Mouse (Mus musculus) spleen, adult 12 weeks (tissue): Measurements from ENCODE around the gene Pnpla7.
"Not testable (repeated sequence)": the region's sequence is repeated elsewhere in the genome, so short reads cannot be mapped to it uniquely, and the experiment has no call there.

ENCODE experiments used
- DNase-seq: peaks from one replicate; pipeline ENCODE4 v3.0.0; 2022; ENCODE audit warnings: low spot score

The Pnpla7 gene

DNA sequence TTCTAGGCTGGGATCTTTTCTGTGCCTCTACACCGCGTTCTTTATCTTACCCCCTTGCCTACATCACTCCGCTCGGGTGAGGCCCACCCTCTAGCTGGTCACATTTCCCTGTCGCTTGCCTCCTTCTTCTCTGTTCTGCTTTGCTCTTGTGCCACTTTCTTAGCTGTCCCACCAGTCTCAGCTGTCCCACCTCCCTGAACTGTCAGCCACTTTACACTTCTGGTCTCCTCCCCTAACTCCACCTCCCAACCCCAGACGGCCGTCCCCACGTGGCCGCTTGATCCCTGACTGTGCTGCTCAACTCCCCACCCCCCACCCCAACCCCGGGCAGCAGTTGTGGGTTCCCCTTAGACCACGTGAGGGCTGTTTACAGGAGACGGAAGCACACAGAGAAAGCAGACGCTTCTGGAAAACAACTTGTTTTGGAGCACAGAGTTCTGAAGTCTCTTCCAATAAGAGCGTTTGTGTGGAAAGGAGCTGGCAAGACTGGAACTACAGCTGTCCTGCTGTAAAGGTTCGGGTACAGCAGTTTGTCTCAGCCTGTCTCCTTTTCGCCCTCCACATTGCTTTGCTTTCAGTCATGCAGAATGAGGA is at the start of gene Pnpla7:
Pnpla7 (plus strand) TSS at position 330 of the 594 bp plus-strand sequence.
- DNase-seq, result peak; percentile 70

GRCm38 (mm10) chr2:24926345-24926964 is 49.4 kb upstream of the Pnpla7 start:
- no peak for DNase-seq

- no peak for DNase-seq
Observed at GRCm38 (mm10) chr2:24926965-24927358, 48.9 kb upstream of the Pnpla7 start.

- DNase-seq, result no peak
Observed at GRCm38 (mm10) chr2:24927810-24928479, 47.9 kb upstream of the Pnpla7 start.

- no peak for DNase-seq
Observed at GRCm38 (mm10) chr2:24929119-24929518, 46.7 kb upstream of the Pnpla7 start.

DNA sequence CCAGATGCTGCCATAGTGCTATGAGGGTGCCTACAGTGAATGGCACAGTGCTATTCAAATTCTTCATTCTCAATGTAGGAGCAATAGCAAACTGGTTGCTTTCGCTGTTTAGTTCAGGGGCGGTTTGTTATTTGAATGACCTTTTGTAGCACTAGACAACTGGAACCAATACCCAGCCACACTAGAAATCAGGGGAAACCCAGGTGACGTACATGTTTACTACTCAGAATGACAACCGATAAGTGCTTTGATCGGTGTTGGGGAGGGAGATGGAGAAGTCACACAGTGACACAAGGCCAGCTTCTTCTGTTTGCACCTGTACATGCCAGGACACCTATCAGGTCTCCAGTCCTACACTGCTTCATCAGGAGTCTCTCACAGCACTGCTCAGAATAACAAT is 46.2 kb upstream of the Pnpla7 start:
- no peak for DNase-seq

GRCm38 (mm10) chr2:24934441-24934963 is 41.3 kb upstream of the Pnpla7 start:
- DNase-seq, result no peak

DNA sequence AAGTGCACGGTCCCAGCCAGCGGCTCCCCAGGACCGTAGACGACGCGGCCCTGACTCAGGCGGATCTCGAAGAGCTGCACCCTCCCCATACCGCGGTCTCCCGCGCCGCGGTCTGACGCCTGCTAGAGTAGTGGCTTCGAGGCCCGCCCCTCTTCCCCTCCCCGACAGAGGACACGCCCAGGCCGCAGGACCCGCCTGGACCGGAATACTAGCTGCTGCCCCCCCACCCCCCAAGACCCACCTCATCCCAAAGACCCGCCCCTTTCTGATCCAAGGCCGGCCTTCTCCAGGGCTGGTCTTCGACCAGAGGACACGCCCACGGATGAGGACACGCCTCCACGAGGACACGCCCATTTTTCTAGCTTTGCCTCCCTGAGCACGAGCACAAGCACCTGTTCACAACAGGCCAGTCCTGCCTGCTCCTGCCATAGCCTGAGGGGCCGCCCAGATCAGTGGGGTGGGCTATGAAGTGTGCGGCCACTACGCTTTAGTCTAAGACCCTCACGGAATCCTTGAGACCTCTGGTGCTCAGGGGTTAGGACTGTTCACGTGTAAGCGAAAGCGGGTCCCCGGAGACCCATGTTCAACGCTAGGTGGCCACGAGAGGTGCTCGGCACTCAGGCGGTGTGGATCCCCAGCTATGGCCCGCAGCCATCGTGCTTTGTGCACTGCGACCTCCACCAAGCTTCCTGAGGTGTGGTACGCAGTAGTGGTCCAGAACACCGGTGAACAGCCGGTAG is 40.6 kb upstream of the Pnpla7 start, which contains the start of gene Arrdc1:
Arrdc1 (minus strand) TSS at position 196 of the 740 bp plus-strand sequence.
- peak; percentile 93 for DNase-seq

- no peak for DNase-seq
Observed at GRCm38 (mm10) chr2:24942092-24942491, 33.7 kb upstream of the Pnpla7 start.

DNA sequence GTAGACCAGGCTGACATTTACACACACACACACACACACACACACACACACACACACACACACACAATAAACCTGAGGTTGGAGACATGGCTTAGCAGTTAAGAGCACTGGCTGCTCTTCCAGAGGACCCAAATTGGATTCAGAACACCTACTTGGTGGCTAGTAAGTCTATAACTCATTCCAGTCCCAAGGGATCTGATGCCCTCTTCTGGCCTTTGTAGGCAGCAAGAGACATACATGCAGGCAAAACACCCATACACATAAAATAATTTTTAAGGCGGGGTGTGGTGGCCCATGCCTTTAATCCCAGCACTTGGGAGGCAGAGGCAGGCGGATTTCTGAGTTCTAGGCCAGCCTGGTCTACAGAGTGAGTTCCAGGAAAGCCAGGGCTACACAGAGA is 31.5 kb upstream of the Pnpla7 start:
- not testable (repeated sequence) for DNase-seq

- peak; percentile 98 for DNase-seq
Observed at GRCm38 (mm10) chr2:24949421-24950188, 26.2 kb upstream of the Pnpla7 start, which contains the start of gene Zmynd19. Zmynd19 (plus strand) TSS chr2:24949792.

DNA sequence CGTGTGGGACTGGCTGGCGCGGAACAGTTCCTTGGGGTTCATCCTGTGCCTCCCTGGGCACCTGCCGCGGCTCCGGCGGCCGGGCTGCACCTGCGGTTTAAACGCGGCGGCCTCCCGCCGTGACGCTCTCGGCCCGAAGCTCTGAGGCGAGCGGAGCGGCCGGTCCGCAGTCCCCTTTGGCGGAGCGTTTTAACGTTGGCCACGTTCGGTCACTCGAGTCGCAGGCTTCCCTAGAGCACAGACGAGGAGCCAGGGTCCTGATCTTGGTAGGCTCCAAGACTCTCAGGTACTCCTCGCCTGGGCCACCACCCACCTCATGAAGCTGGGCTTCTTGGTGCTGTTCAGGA is 25.7 kb upstream of the Pnpla7 start:
- peak; percentile 19 for DNase-seq

- no peak for DNase-seq
Observed at GRCm38 (mm10) chr2:24952537-24953055, 23.2 kb upstream of the Pnpla7 start.

- DNase-seq, result no peak
Observed at GRCm38 (mm10) chr2:24960910-24961309, 14.9 kb upstream of the Pnpla7 start.

DNA sequence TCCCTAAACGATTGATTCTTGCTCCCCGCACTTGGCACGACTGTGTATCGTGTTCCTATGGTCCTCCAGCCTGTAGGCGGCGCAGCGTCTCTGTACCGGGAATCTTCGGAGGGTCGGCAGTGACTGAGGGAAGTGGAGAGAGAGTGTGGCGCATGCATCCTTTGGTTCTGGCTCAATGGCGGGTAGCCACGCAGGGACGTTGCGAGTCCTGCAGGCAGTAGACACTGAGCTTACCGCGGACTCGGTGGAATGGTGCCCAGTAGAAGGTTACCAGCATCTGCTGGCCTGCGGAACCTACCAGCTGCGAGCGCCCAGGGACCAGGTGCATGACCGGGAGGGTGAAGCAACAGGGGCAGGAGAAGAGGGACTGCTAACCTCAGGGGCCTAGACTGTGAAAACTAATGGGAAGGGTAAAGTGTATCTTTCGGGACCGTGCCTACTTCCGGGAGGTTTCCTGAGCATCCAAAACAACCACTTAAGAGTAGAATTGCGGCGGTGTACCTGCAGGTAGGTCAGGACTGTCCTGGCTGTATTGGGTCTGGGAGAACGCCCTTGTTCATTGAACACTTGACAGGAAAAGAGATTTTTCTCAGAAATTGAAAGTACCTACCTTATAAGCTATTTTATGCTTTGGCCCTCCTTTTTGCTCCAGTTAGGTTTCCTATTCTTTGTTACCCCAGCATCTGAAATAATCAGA is 13.4 kb upstream of the Pnpla7 start, which contains the start of gene Dph7:
Dph7 (plus strand) TSS at position 97 of the 697 bp plus-strand sequence.
- peak; percentile 79 for DNase-seq

- no peak for DNase-seq
Observed at GRCm38 (mm10) chr2:24970386-24970785, 5.4 kb upstream of the Pnpla7 start.

DNA sequence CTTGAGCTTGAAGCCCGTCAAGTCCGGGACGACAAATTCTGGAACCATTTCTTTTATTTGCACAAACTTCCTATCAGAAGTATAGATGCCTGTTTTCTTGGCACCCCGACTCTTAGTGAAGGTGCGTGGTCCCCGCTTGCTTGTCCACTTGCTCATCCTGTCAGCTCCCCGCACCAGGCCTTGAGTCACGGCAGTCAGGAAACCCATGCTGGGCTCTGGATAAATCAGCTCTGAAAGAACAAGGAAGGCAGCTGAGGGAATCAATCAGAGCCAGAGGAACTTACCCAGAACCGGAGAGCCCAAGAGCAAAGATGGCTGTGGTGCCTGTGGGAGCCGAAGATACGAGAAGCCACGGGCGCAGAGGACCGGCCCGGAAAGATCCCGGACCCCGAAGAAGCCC is 1.4 kb upstream of the Pnpla7 start:
- not testable (repeated sequence) for DNase-seq

- DNase-seq, result peak; percentile 92
Observed at GRCm38 (mm10) chr2:24974906-24975703, 728 bp upstream of the Pnpla7 start, which contains the start of gene Mrpl41. Mrpl41 (minus strand) TSS chr2:24975098.

DNA sequence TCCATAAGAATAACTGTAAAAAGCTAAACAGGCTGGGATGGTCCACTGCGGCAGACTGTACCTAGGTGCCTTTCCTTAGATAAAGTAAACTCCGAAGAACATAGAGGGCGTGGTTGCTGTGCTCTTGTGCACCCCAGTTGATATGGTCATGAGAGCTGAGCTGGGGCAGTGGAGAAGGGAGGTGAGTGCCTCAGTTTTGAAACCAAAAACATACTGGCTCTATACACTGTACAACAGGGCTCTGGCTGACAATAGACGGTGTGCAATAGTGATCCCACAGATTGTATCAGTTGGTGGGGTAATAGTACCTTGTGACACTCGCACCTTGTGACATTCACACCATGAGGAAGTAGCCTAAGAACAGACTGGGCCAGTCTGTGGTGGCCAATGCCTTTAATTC is 1.1 kb downstream of the Pnpla7 start:
- peak; percentile 25 for DNase-seq

GRCm38 (mm10) chr2:24987762-24988161 is 11.9 kb downstream of the Pnpla7 start:
- no peak for DNase-seq
